Mouse (Mus musculus) MEL-GATA-1-ER (cell line): ENCODE measurements around the gene Pgc.

Experiments used
- DNase-seq: peaks from one replicate; pipeline ENCODE4 v3.0.0-alpha.2; 2012; ENCODE audit warnings: low read depth; ENCODE audit errors: extremely low read depth

Gene Pgc

DNA sequence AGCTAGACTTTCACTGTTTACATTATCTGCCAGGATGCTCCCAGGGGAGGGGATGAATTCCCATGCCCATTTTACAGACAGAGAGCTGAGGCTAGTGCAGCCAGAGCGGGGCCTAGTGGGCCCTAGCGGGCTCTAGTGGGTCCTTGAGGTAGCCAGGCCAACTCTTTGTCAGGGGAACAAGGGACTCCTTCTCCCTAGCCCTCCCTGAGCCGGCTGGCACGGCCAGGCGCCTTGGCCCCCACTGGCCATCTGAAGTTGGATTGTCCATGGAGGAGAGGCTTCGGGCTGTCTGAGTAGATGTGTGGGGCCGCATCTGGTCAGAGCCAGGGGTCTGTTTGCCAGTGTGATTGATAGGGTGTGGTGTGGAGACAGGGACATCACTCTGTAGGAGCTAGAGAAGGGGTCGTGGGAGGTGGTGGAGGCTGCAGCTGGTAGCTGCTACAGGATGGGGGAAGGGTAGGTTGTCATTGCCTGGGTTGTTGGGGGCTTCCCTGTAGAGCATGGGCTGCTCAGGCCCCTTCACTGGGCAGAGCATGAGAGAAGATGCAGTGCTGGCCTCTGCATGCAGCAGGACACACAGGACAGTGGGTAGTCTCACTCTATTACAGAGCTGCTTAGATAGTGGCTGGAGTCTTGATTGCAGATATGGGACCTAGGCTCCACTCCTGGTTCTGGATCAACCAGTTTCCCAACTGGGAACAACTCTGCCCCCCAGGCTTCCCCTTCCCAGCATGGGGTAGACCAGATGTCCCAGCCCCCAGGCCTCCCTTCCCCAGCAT, 57.0 kb downstream of the Pgc start:
- no peak for DNase-seq
